ENCODE assay signal across 8 mouse cellular contexts in genomic region chr14:54408336-54409056, GRCm38 (mm10). TPM values are rescaled to one million over a fixed set of nuclear protein-coding genes. Genes with fewer than 3 reads are reported as not detected.
DNase-seq lines count a peak whose midpoint lies in the region; ATAC-seq and TF ChIP-seq lines count a peak whose summit lies in the region.
"Had no signal": no experiment of that assay in that cellular context is flagged by ENCODE, and none has a peak within 500 bp of the region (broad histone marks: within the 10 kb centered on the region; RNA-seq: fewer than 3 reads in every experiment).

No protein-coding gene starts in this region.

- H3K4me3 ChIP-seq in hindbrain, postnatal 0 days (ENCODE audit: low read length): no peak overlapping the region
- no peak overlapping the region for H3K4me3 ChIP-seq in hindbrain, embryonic 11.5 days (ENCODE audit: low read depth, low read length)
- H3K4me3 ChIP-seq in liver, postnatal 0 days (ENCODE audit: low read depth, low read length): peak overlapping the region; percentile 4; the same call in 1 of the 2 replicates

- H3K27ac ChIP-seq in hindbrain, postnatal 0 days: no peak overlapping the region
- H3K27ac ChIP-seq in hindbrain, embryonic 11.5 days (ENCODE audit: low read depth, low read length): no peak overlapping the region
- H3K27ac ChIP-seq in liver, postnatal 0 days (ENCODE audit: low read depth): peak overlapping the region; percentile 82

- TF ChIP-seq EP300 in liver, postnatal 0 days (IDR thresholded peaks at IDR 0.05; ENCODE audit: low read depth): no peak

- peak; percentile 36 for TF ChIP-seq CTCF in hindbrain, postnatal 0 days (IDR thresholded peaks at IDR 0.05; ENCODE audit: low read depth)
- peak; percentile 48 for TF ChIP-seq CTCF in liver, postnatal 0 days (IDR thresholded peaks at IDR 0.05; ENCODE audit: low read depth)

- H3K27me3 ChIP-seq in hindbrain, postnatal 0 days (ENCODE audit: insufficient read depth, low read length): no peaks in the 10 kb centered on the region
- peaks cover 2% of the 10 kb centered on the region; the same call in 1 of the 2 replicates for H3K27me3 ChIP-seq in hindbrain, embryonic 11.5 days (ENCODE audit: control insufficient read depth, insufficient read depth, low read length)
- no peaks in the 10 kb centered on the region for H3K27me3 ChIP-seq in liver, postnatal 0 days (ENCODE audit: insufficient read depth, low read length)

- DNase-seq in hindbrain, postnatal 0 days (ENCODE audit: low spot score): no peak
- DNase-seq in hindbrain, embryonic 11.5 days (ENCODE audit: low spot score): no peak
- DNase-seq in ZHBTc4 (ENCODE audit: low read depth, low spot score): peak; percentile 51
- DNase-seq in kidney, adult 11 months: peak; percentile 62
- no peak for DNase-seq in liver, postnatal 0 days
- no peak for DNase-seq in retina, postnatal 1 day
- no peak for DNase-seq in ovary, postnatal 10 days (ENCODE audit: low spot score)
- DNase-seq: embryo, embryonic 11 days had no signal

- H3K9ac ChIP-seq in hindbrain, postnatal 0 days (replicated peaks; ENCODE audit: low read length): no peak overlapping the region
- no peak overlapping the region for H3K9ac ChIP-seq in hindbrain, embryonic 11.5 days (ENCODE audit: low read depth, low read length)
- H3K9ac ChIP-seq in liver, postnatal 0 days (replicated peaks): no peak overlapping the region

- ATAC-seq in hindbrain, postnatal 0 days: no peak
- ATAC-seq in hindbrain, embryonic 11.5 days (ENCODE audit: low FRiP score): no peak
- no peak for ATAC-seq in liver, postnatal 0 days

- H3K4me2 ChIP-seq in hindbrain, postnatal 0 days (ENCODE audit: low read depth, low read length): no peak overlapping the region
- H3K4me2 ChIP-seq in hindbrain, embryonic 11.5 days (replicated peaks; ENCODE audit: low read depth, low read length): no peak overlapping the region
- peak overlapping the region; percentile 60 for H3K4me2 ChIP-seq in liver, postnatal 0 days (ENCODE audit: low read depth, low read length)

- no peaks in the 10 kb centered on the region for H3K4me1 ChIP-seq in hindbrain, postnatal 0 days (ENCODE audit: insufficient read depth, low read length)
- H3K4me1 ChIP-seq in hindbrain, embryonic 11.5 days (replicated peaks; ENCODE audit: control insufficient read depth, insufficient read depth, low read length): no peaks in the 10 kb centered on the region
- H3K4me1 ChIP-seq in liver, postnatal 0 days (ENCODE audit: insufficient read depth): peaks cover 18% of the 10 kb centered on the region

- H3K9me3 ChIP-seq in hindbrain, postnatal 0 days (ENCODE audit: low read length): no peaks in the 10 kb centered on the region
- no peaks in the 10 kb centered on the region for H3K9me3 ChIP-seq in hindbrain, embryonic 11.5 days (ENCODE audit: control insufficient read depth, low read length)
- H3K9me3 ChIP-seq in liver, postnatal 0 days (ENCODE audit: low read length): no peaks in the 10 kb centered on the region

- no peaks in the 10 kb centered on the region for H3K36me3 ChIP-seq in hindbrain, postnatal 0 days (ENCODE audit: insufficient read depth, low read length)
- H3K36me3 ChIP-seq in hindbrain, embryonic 11.5 days (ENCODE audit: control insufficient read depth, insufficient read depth, low read length): no peaks in the 10 kb centered on the region
- peaks cover 4% of the 10 kb centered on the region; the same call in 1 of the 2 replicates for H3K36me3 ChIP-seq in liver, postnatal 0 days (replicated peaks; ENCODE audit: insufficient read depth, low read length)

- WGBS in hindbrain, postnatal 0 days: 79% methylated on average over 25 of the region's 25 CpGs
- WGBS in hindbrain, embryonic 11.5 days: 87% methylated on average over 25 of the region's 25 CpGs
- 74% methylated on average over 25 of the region's 25 CpGs for WGBS in liver, postnatal 0 days (ENCODE audit: insufficient replicate concordance)

RNA-seq across cellular contexts. Expression of gene Slc7a7, which starts 9.1 kb away (rescaled TPM):
- 3.7 and 4.5 TPM in 2 replicates for total RNA-seq in hindbrain, postnatal 0 days (2014; rRNA removed)
- polyA plus RNA-seq in hindbrain, postnatal 0 days (2015; fragmentation: Nextera tagmentation; extraction: Ambion mirVana): 3.6 TPM in 2 replicates
- polyA plus RNA-seq in hindbrain, embryonic 11.5 days (2014; fragmentation: Nextera tagmentation; extraction: Ambion mirVana): 4.3 and 4.8 TPM in 2 replicates
- polyA plus RNA-seq in liver, postnatal 0 days (2015; fragmentation: Nextera tagmentation; extraction: Ambion mirVana): 5.0 and 5.1 TPM in 2 replicates

RNA-seq across cellular contexts. Expression of gene Mrpl52, which starts 18.2 kb away (rescaled TPM):
- total RNA-seq in hindbrain, postnatal 0 days (2014; rRNA removed): 113 and 129 TPM in 2 replicates
- 266 and 297 TPM in 2 replicates for polyA plus RNA-seq in hindbrain, postnatal 0 days (2015; fragmentation: Nextera tagmentation; extraction: Ambion mirVana)
- polyA plus RNA-seq in hindbrain, embryonic 11.5 days (2014; fragmentation: Nextera tagmentation; extraction: Ambion mirVana): 206 and 231 TPM in 2 replicates
- 261 and 284 TPM in 2 replicates for polyA plus RNA-seq in liver, postnatal 0 days (2015; fragmentation: Nextera tagmentation; extraction: Ambion mirVana)

RNA-seq across cellular contexts. Expression of gene Mmp14, which starts 22.9 kb away (rescaled TPM):
- 50.1 and 53.3 TPM in 2 replicates for total RNA-seq in hindbrain, postnatal 0 days (2014; rRNA removed)
- polyA plus RNA-seq in hindbrain, postnatal 0 days (2015; fragmentation: Nextera tagmentation; extraction: Ambion mirVana): 44.5 and 47.2 TPM in 2 replicates
- 71.2 and 73.1 TPM in 2 replicates for polyA plus RNA-seq in hindbrain, embryonic 11.5 days (2014; fragmentation: Nextera tagmentation; extraction: Ambion mirVana)
- polyA plus RNA-seq in liver, postnatal 0 days (2015; fragmentation: Nextera tagmentation; extraction: Ambion mirVana): 38.1 and 39.8 TPM in 2 replicates

RNA-seq across cellular contexts. Expression of gene Oxa1l, which starts 47.9 kb away (rescaled TPM):
- total RNA-seq in hindbrain, postnatal 0 days (2014; rRNA removed): 83.6 and 85.6 TPM in 2 replicates
- polyA plus RNA-seq in hindbrain, postnatal 0 days (2015; fragmentation: Nextera tagmentation; extraction: Ambion mirVana): 66.7 and 74.8 TPM in 2 replicates
- polyA plus RNA-seq in hindbrain, embryonic 11.5 days (2014; fragmentation: Nextera tagmentation; extraction: Ambion mirVana): 46.7 and 47.2 TPM in 2 replicates
- polyA plus RNA-seq in liver, postnatal 0 days (2015; fragmentation: Nextera tagmentation; extraction: Ambion mirVana): 27.4 and 28.9 TPM in 2 replicates

RNA-seq across cellular contexts. Expression of gene Lrp10, which starts 55.4 kb away (rescaled TPM):
- 57.7 and 62.5 TPM in 2 replicates for total RNA-seq in hindbrain, postnatal 0 days (2014; rRNA removed)
- 36.0 and 38.8 TPM in 2 replicates for polyA plus RNA-seq in hindbrain, postnatal 0 days (2015; fragmentation: Nextera tagmentation; extraction: Ambion mirVana)
- 19.7 and 19.9 TPM in 2 replicates for polyA plus RNA-seq in hindbrain, embryonic 11.5 days (2014; fragmentation: Nextera tagmentation; extraction: Ambion mirVana)
- 20.9 and 25.3 TPM in 2 replicates for polyA plus RNA-seq in liver, postnatal 0 days (2015; fragmentation: Nextera tagmentation; extraction: Ambion mirVana)

Comparison
In these comparisons a context has a peak if more than half of its experiments do, and no peak if none do; other contexts are left out.
1. DNase-seq: peak in ZHBTc4 (single experiment) and kidney, adult 11 months (single experiment); none in hindbrain, postnatal 0 days (single experiment), hindbrain, embryonic 11.5 days (single experiment), liver, postnatal 0 days (single experiment), retina, postnatal 1 day (single experiment) and ovary, postnatal 10 days (single experiment).